Mouse (Mus musculus): ENCODE measurements at regions not wholly inside any gene's neighbourhood (a gene's known extent, or its start where the extent isn't known, plus 50 kb on each side); places are given as distances from the start of the nearest gene placed in this dataset.

- no peaks in the 10 kb centered on the region for H3K9me3 ChIP-seq (replicated peaks; ENCODE audit: low read length)
Measured at GRCm38 (mm10) chr2:168338819-168339218, 57.3 kb upstream of the Kcng1 start.

GRCm38 (mm10) chr2:168338382-168338781 is 56.8 kb upstream of the Kcng1 start:
- no peak for DNase-seq (ENCODE audit: extremely low read depth)
- dilution Hi-C loops (cut with MboI; ENCODE audit: extremely low pct_ligation_motif_present, extremely low pct_unique_long_range_greater_than_20kb, low sequenced_read_pairs) (no loop called here), in situ Hi-C loops (cut with MboI; ENCODE audit: low pct_ligation_motif_present, low pct_unique_long_range_greater_than_20kb, low sequenced_read_pairs) (no loop called here)
- no peak overlapping the region for H3K4me2 ChIP-seq (ENCODE audit: insufficient read depth, low read depth, poor library complexity, severe bottlenecking)
- no peak for TF ChIP-seq TBP (conservative IDR thresholded peaks at IDR 0.05; ENCODE audit: low read depth, low read length)
- no peak for TF ChIP-seq MEF2A (IDR thresholded peaks at IDR 0.05; ENCODE audit: borderline replicate concordance, low read depth, low read length)
- no peak for TF ChIP-seq E2F4 (IDR thresholded peaks at IDR 0.05; ENCODE audit: insufficient replicate concordance, low read depth, low read length)
- no peak for TF ChIP-seq ZNF384 (IDR thresholded peaks at IDR 0.05; ENCODE audit: low read depth, low read length)
- no peak for TF ChIP-seq JUN (IDR thresholded peaks at IDR 0.05; ENCODE audit: insufficient read depth, low read depth, low read length)
- TF ChIP-seq USF1 (IDR thresholded peaks at IDR 0.05; ENCODE audit: low read depth, low read length) = no peak
- no peak for TF ChIP-seq TCF12 (IDR thresholded peaks at IDR 0.05; ENCODE audit: low read depth, low read length)
- no peak for TF ChIP-seq ETS1 (conservative IDR thresholded peaks at IDR 0.05; ENCODE audit: low read depth, low read length)
- no peak for TF ChIP-seq SIN3A (IDR thresholded peaks at IDR 0.05; ENCODE audit: low read length)
- no peak for TF ChIP-seq POLR2A (IDR thresholded peaks at IDR 0.05; ENCODE audit: low read depth, low read length)
- no peak for TF ChIP-seq NELFE (IDR thresholded peaks at IDR 0.05; ENCODE audit: low read depth, low read length)
- TF ChIP-seq HCFC1 (IDR thresholded peaks at IDR 0.05; ENCODE audit: low read depth, low read length) = no peak
- no peak for TF ChIP-seq GABPA (IDR thresholded peaks at IDR 0.05; ENCODE audit: insufficient replicate concordance, low read depth, low read length)
- no peak for TF ChIP-seq RCOR1 (conservative IDR thresholded peaks at IDR 0.05; ENCODE audit: low read depth, low read length)
- TF ChIP-seq CHD1 (IDR thresholded peaks at IDR 0.05; ENCODE audit: low read depth, low read length) = no peak
- no peak for TF ChIP-seq MYC (IDR thresholded peaks at IDR 0.05; ENCODE audit: low read depth, low read length)
- no peak for TF ChIP-seq ZMIZ1 (IDR thresholded peaks at IDR 0.05; ENCODE audit: low read depth, low read length)
- TF ChIP-seq CHD2 (IDR thresholded peaks at IDR 0.05; ENCODE audit: low read length) = no peak
- no peak for TF ChIP-seq ZKSCAN1 (IDR thresholded peaks at IDR 0.05; ENCODE audit: borderline replicate concordance, low read depth, low read length)
- no peak overlapping the region for H3K27ac ChIP-seq (ENCODE audit: insufficient read depth, low read depth)
- no peak overlapping the region for H3K9ac ChIP-seq (ENCODE audit: insufficient read depth, low read depth)
- no peaks in the 10 kb centered on the region for H3K79me2 ChIP-seq (replicated peaks; ENCODE audit: control insufficient read depth, extremely low read depth, insufficient read depth, poor library complexity, severe bottlenecking)
- H3K4me1 ChIP-seq (ENCODE audit: control insufficient read depth in 1 of 2, insufficient read depth in 2 of 2) = peaks cover 3 to 13% of the 10 kb centered on the region in 2 experiments; a peak in 3 of 4 replicates
- peaks cover 78% of the 10 kb centered on the region for H3K27me3 ChIP-seq (replicated peaks)
- no peak overlapping the region for H3K4me3 ChIP-seq (replicated peaks in 1 of 3; ENCODE audit: low read depth in 2 of 3, low read length in 2 of 3, poor library complexity in 1 of 3)
- no peaks in the 10 kb centered on the region for H3K9me3 ChIP-seq (replicated peaks; ENCODE audit: low read length)
- H3K36me3 ChIP-seq (replicated peaks in 1 of 2; ENCODE audit: control insufficient read depth in 1 of 2, insufficient read depth in 1 of 2, low read length in 1 of 2) = no peaks in the 10 kb centered on the region

More at GRCm38 (mm10) chr2:168338819-168339218, 57.3 kb upstream of the Kcng1 start:
- Histone ChIP-seq H3K27ac (ENCODE audit: insufficient read depth, low read depth) (no peak overlapping the region), H3K9ac (ENCODE audit: insufficient read depth, low read depth) (no peak overlapping the region), H3K4me2 (ENCODE audit: insufficient read depth, low read depth, poor library complexity, severe bottlenecking) (no peak overlapping the region), H3K27me3 (replicated peaks) (peaks cover 75% of the 10 kb centered on the region), H3K4me1 (ENCODE audit: control insufficient read depth in 1 of 2, insufficient read depth in 2 of 2) (peaks cover 3 to 13% of the 10 kb centered on the region in 2 experiments; a peak in 3 of 4 replicates), H3K79me2 (replicated peaks; ENCODE audit: control insufficient read depth, extremely low read depth, insufficient read depth, poor library complexity, severe bottlenecking) (no peaks in the 10 kb centered on the region), H3K4me3 (replicated peaks in 1 of 3; ENCODE audit: low read depth in 2 of 3, low read length in 2 of 3, poor library complexity in 1 of 3) (no peak overlapping the region), H3K36me3 (replicated peaks in 1 of 2; ENCODE audit: control insufficient read depth in 1 of 2, insufficient read depth in 1 of 2, low read length in 1 of 2) (no peaks in the 10 kb centered on the region)
- dilution Hi-C loops (cut with MboI; ENCODE audit: extremely low pct_ligation_motif_present, extremely low pct_unique_long_range_greater_than_20kb, low sequenced_read_pairs) (no loop called here), in situ Hi-C loops (cut with MboI; ENCODE audit: low pct_ligation_motif_present, low pct_unique_long_range_greater_than_20kb, low sequenced_read_pairs) (no loop called here)
- no peak for TF ChIP-seq BHLHE40 (IDR thresholded peaks at IDR 0.05; ENCODE audit: low read depth, low read length)
- TF ChIP-seq MAFK (IDR thresholded peaks at IDR 0.05; ENCODE audit: insufficient replicate concordance, low read length) = no peak
- no peak for TF ChIP-seq RCOR1 (conservative IDR thresholded peaks at IDR 0.05; ENCODE audit: low read depth, low read length)
- no peak for TF ChIP-seq CHD2 (IDR thresholded peaks at IDR 0.05; ENCODE audit: low read length)
- no peak for TF ChIP-seq PAX5 (IDR thresholded peaks at IDR 0.05; ENCODE audit: low read length)
- no peak for TF ChIP-seq USF1 (IDR thresholded peaks at IDR 0.05; ENCODE audit: low read depth, low read length)
- TF ChIP-seq E2F4 (IDR thresholded peaks at IDR 0.05; ENCODE audit: insufficient replicate concordance, low read depth, low read length) = no peak
- TF ChIP-seq ZMIZ1 (IDR thresholded peaks at IDR 0.05; ENCODE audit: low read depth, low read length) = no peak
- TF ChIP-seq CTCF (conservative IDR thresholded peaks at IDR 0.05 in 1 of 2, IDR thresholded peaks at IDR 0.05 in 1 of 2; ENCODE audit: low read depth in 2 of 2, low read length in 2 of 2) = no peak
- DNase-seq (ENCODE audit: extremely low read depth) = no peak

Measured in CH12.LX (cell line).